Mouse (Mus musculus): ENCODE data around the gene Gm20835.
"Not testable (repeated sequence)": the region's sequence is repeated elsewhere in the genome, so short reads cannot be mapped to it uniquely, and the experiment has no call there.

The Gm20835 gene

GRCm38 (mm10) chrY:36735190-36735589, at the start of gene Gm20835:
Gene Gm20835, minus strand, starts transcription at chrY:36735290.
- not testable (repeated sequence) for DNase-seq (ENCODE audit: low read depth, low spot score)

Data from mesoderm, embryonic 11.5 days (tissue).